Mouse (Mus musculus) heart, embryonic 13.5 days (tissue): ENCODE results near the gene Phlpp1. TPM values are rescaled to one million over a fixed set of nuclear protein-coding genes. Genes with fewer than 3 reads are reported as not detected.
A peak's percentile ranks its signal among the peaks of the same experiment; 100 is the strongest.

Experiments used
- ATAC-seq: fragments of 200-750 bp; cut with Nextera tagmentation; 2 replicates; pipeline ENCODE4 v1.8.0; 2017; ENCODE audit warnings: moderate TSS enrichment; ENCODE audit not compliant: insufficient number of reproducible peaks, low FRiP score, low TSS enrichment; ENCODE audit errors: extremely low read depth
- H3K27ac ChIP-seq: fragments of 300-500 bp; sonication (generic); replicated peaks from 2 replicates; pipeline ENCODE4 v1.5.1; 2015; ENCODE audit warnings: moderate library complexity, mild to moderate bottlenecking, inconsistent platforms
- H3K27me3 ChIP-seq: fragments of 300-500 bp; sonication (generic); replicated peaks from 2 replicates; pipeline ENCODE4 v1.6.1; 2015; ENCODE audit warnings: mild to moderate bottlenecking, inconsistent platforms
- H3K36me3 ChIP-seq: fragments of 300-500 bp; sonication (generic); 2 replicates; pipeline ENCODE4 v1.6.1; 2015; ENCODE audit warnings: mild to moderate bottlenecking, inconsistent platforms
- H3K4me1 ChIP-seq: fragments of 300-500 bp; sonication (generic); 2 replicates; pipeline ENCODE4 v1.6.1; 2015; ENCODE audit warnings: inconsistent platforms
- H3K4me2 ChIP-seq: fragments of 300-500 bp; sonication (generic); 2 replicates; pipeline ENCODE4 v1.6.1; 2015; ENCODE audit warnings: inconsistent platforms, mild to moderate bottlenecking, moderate library complexity
- H3K4me3 ChIP-seq: fragments of 300-500 bp; sonication (generic); 2 replicates; pipeline ENCODE4 v1.5.1; 2015; ENCODE audit warnings: moderate library complexity, mild to moderate bottlenecking, inconsistent platforms
- H3K9ac ChIP-seq: fragments of 300-500 bp; sonication (generic); 2 replicates; pipeline ENCODE4 v1.6.1; 2015; ENCODE audit warnings: inconsistent platforms, mild to moderate bottlenecking, moderate library complexity
- H3K9me3 ChIP-seq: fragments of 300-500 bp; sonication (generic); 2 replicates; pipeline ENCODE4 v1.6.1; 2016; ENCODE audit warnings: inconsistent platforms
- WGBS: fragments of 180-500 bp; shearing (Covaris S2); methylation state at CpG from one replicate; pipeline ENCODE4 v1.1.7; 2015; ENCODE audit warnings: mixed read lengths; 5-methylcytosine and 5-hydroxymethylcytosine counted together
- polyA plus RNA-seq: library from polyadenylated mRNA; unstranded; fragments of >200 nt; fragmentation: Nextera tagmentation; extraction: Ambion mirVana; gene quantifications from 2 replicates; pipeline ENCODE4 v1.2.1, GENCODE M21; 2015

The Phlpp1 gene
- polyA plus RNA-seq, 1 experiment from 2014 or later: 3.9 TPM

DNA sequence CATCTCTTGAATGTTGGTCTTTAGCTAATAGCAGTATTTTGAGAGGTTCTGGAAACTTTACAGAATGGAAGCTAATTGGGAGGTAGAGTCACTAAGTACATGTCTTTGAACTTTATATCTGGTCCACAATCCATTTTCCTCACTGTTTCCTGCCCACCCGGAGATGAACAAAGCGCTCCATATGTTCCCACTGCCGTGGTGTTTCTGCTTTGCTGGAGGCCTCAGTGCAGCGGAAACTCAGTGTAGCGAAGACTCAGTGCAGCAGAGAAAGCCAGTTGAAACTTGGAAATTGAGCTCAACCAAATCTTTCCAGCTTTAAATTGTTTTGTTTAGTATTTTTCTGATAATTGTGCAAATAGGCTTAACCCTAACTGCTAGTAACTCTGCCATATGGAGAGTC is 26.4 kb downstream of the Phlpp1 start:
- no peaks in the 10 kb centered on the region for H3K27me3 ChIP-seq
- H3K4me1 ChIP-seq: peaks cover 84% of the 10 kb centered on the region
- no peak overlapping the region for H3K4me2 ChIP-seq
- no peak overlapping the region for H3K9ac ChIP-seq
- ATAC-seq: no peak
- H3K9me3 ChIP-seq: no peaks in the 10 kb centered on the region
- no peaks in the 10 kb centered on the region for H3K36me3 ChIP-seq
- 0 out of 2 replicates have a peak overlapping the region, but pooled peaks have one; percentile 8 for H3K27ac ChIP-seq
- 68% methylated on average over 5 of the region's 5 CpGs for whole genome bisulfite sequencing
- no peak overlapping the region for H3K4me3 ChIP-seq

GRCm38 (mm10) chr1:106199109-106199508 is 27.6 kb downstream of the Phlpp1 start:
- ATAC-seq: no peak
- WGBS: 75% methylated on average over 4 of the region's 4 CpGs
- Histone ChIP-seq H3K4me3 (no peak overlapping the region), H3K27me3 (no peaks in the 10 kb centered on the region), H3K27ac (peak overlapping the region; percentile 90), H3K9me3 (no peaks in the 10 kb centered on the region), H3K4me1 (peaks cover 85% of the 10 kb centered on the region), H3K36me3 (no peaks in the 10 kb centered on the region), H3K4me2 (peak overlapping the region; percentile 54), H3K9ac (peak overlapping the region; percentile 48; the same call in 1 of the 2 replicates)

GRCm38 (mm10) chr1:106199686-106200085 is 28.1 kb downstream of the Phlpp1 start:
- Histone ChIP-seq H3K9me3 (no peaks in the 10 kb centered on the region), H3K4me1 (peaks cover 84% of the 10 kb centered on the region), H3K9ac (peak overlapping the region; percentile 48; the same call in 1 of the 2 replicates), H3K27me3 (no peaks in the 10 kb centered on the region), H3K27ac (peak overlapping the region; percentile 90), H3K4me3 (no peak overlapping the region), H3K4me2 (peak overlapping the region; percentile 54), H3K36me3 (no peaks in the 10 kb centered on the region)
- WGBS: 4% methylated on average over 2 of the region's 2 CpGs
- no peak for ATAC-seq

GRCm38 (mm10) chr1:106201025-106201424 is 29.5 kb downstream of the Phlpp1 start:
- Histone ChIP-seq H3K4me3 (no peak overlapping the region), H3K27ac (peak overlapping the region; percentile 41; the same call in 1 of the 2 replicates), H3K4me1 (peaks cover 87% of the 10 kb centered on the region), H3K9me3 (no peaks in the 10 kb centered on the region), H3K27me3 (no peaks in the 10 kb centered on the region), H3K36me3 (no peaks in the 10 kb centered on the region), H3K4me2 (no peak overlapping the region), H3K9ac (0 out of 2 replicates have a peak overlapping the region, but pooled peaks have one; percentile 21)
- ATAC-seq: no peak
- WGBS: 84% methylated on average over 1 of the region's 1 CpGs

GRCm38 (mm10) chr1:106201929-106202328 is 30.4 kb downstream of the Phlpp1 start:
- ATAC-seq: no peak

DNA sequence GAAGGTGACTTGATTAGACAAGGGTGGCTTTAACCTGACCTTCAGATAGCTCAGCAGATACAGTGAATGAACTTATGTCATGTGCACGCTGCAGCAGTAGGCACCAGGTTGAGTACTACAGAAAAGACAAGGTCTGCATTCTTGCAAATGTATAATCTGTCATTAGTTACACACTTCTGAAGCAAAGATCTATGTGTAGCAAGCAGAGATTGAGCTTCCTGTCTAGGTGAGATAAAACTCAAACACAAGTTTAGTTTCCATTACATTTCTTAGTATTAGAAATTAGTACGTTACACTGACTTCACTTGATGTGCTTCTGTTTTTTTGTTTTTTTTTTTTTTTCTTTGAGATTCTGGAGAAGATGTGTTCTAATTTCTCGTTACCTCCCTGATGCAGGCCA is 32.4 kb downstream of the Phlpp1 start:
- Histone ChIP-seq H3K27me3 (no peaks in the 10 kb centered on the region), H3K4me2 (peak overlapping the region; percentile 60), H3K9ac (peak overlapping the region; percentile 33; the same call in 1 of the 2 replicates), H3K4me3 (no peak overlapping the region), H3K4me1 (peaks cover 95% of the 10 kb centered on the region), H3K9me3 (peaks cover 3% of the 10 kb centered on the region; the same call in 1 of the 2 replicates), H3K36me3 (no peaks in the 10 kb centered on the region), H3K27ac (peak overlapping the region; percentile 79)
- WGBS: 13% methylated on average over 3 of the region's 3 CpGs
- ATAC-seq: no peak

More at GRCm38 (mm10) chr1:106201929-106202328, 30.4 kb downstream of the Phlpp1 start:
- Histone ChIP-seq H3K4me2 (no peak overlapping the region), H3K4me3 (no peak overlapping the region), H3K36me3 (no peaks in the 10 kb centered on the region), H3K9me3 (no peaks in the 10 kb centered on the region), H3K9ac (no peak overlapping the region), H3K27me3 (no peaks in the 10 kb centered on the region), H3K4me1 (peaks cover 93% of the 10 kb centered on the region), H3K27ac (peak overlapping the region; percentile 79; the same call in 1 of the 2 replicates)
- 54% methylated on average over 4 of the region's 4 CpGs for WGBS

- Histone ChIP-seq H3K4me1 (peaks cover 95% of the 10 kb centered on the region), H3K9ac (no peak overlapping the region), H3K9me3 (peaks cover 3% of the 10 kb centered on the region; the same call in 1 of the 2 replicates), H3K27me3 (no peaks in the 10 kb centered on the region), H3K4me2 (peak overlapping the region; percentile 60), H3K27ac (peak overlapping the region; percentile 79), H3K36me3 (no peaks in the 10 kb centered on the region), H3K4me3 (no peak overlapping the region)
- 13% methylated on average over 3 of the region's 3 CpGs for WGBS
- ATAC-seq: peak; percentile 81
Measured at GRCm38 (mm10) chr1:106204350-106204749, 32.8 kb downstream of the Phlpp1 start.

DNA sequence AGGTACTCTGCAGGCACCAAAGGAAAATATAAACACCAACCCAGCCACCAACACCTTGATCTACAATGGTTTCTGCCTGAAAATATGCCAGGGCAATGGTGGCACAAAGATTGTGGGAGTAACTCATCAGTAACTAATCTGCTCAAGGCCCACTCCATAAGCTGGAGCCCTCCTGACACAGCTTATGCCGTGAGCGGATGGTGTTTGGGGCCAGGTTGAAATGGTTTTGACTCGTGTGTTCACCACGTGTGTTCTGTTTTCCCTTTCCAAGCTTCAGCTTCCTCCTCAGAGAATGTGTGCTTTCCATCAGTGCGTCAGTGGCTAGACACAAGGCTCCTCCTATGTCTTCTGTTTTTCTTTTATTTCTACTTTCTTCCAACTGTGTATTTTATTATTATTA is 37.0 kb downstream of the Phlpp1 start:
- H3K36me3 ChIP-seq: no peaks in the 10 kb centered on the region
- H3K4me3 ChIP-seq: no peak overlapping the region
- no peak overlapping the region for H3K9ac ChIP-seq
- peaks cover 74% of the 10 kb centered on the region for H3K4me1 ChIP-seq
- ATAC-seq: no peak
- H3K27me3 ChIP-seq: no peaks in the 10 kb centered on the region
- no peak overlapping the region for H3K4me2 ChIP-seq
- WGBS: 73% methylated on average over 5 of the region's 5 CpGs
- peaks cover 3% of the 10 kb centered on the region; the same call in 1 of the 2 replicates for H3K9me3 ChIP-seq
- no peak overlapping the region for H3K27ac ChIP-seq

DNA sequence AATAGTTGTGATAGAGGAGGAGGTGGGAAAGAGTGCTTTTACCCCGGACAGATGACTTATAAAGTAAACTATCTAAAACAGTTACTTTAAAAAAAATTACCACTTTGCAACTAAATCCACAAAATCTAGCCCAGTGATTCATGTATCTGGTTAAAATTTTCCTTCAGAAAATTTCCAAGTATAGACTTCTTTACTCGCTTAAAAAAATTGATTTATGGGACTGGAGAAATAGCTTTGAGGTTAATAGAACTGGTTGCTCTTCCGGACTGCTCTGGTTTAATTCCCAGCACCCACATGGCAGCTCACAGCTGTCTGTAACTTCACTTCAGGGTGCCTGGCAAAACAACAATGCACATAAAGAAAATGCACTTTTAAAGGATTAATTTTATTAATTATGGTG is 38.9 kb downstream of the Phlpp1 start:
- no peaks in the 10 kb centered on the region for H3K36me3 ChIP-seq
- no peak overlapping the region for H3K27ac ChIP-seq
- no peak for ATAC-seq
- no peak overlapping the region for H3K4me2 ChIP-seq
- H3K27me3 ChIP-seq: no peaks in the 10 kb centered on the region
- no peak overlapping the region for H3K9ac ChIP-seq
- no peak overlapping the region for H3K4me3 ChIP-seq
- WGBS: 86% methylated on average over 3 of the region's 3 CpGs
- H3K9me3 ChIP-seq: peaks cover 3% of the 10 kb centered on the region; the same call in 1 of the 2 replicates
- peaks cover 56% of the 10 kb centered on the region for H3K4me1 ChIP-seq

DNA sequence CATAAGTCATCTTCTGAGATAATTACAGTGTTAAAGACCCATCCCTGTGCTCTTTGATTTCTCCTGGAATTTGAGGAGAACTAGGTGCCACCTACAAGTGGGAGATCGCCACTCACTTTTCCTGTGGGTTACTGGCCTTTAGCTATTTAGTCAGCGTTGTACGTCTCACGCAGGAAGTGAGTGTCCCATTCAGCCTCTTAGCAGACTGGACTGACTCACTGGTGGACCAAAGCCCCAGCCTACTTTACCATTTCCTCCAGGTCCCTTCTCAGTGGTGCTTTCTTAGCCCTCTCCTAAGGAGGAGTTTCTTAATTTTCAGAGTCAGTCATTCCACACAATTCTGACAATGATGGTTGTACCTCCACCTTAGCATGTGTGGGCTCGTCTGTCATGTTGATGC is 39.6 kb downstream of the Phlpp1 start:
- H3K36me3 ChIP-seq: no peaks in the 10 kb centered on the region
- H3K27me3 ChIP-seq: no peaks in the 10 kb centered on the region
- no peak overlapping the region for H3K9ac ChIP-seq
- peaks cover 50% of the 10 kb centered on the region for H3K4me1 ChIP-seq
- ATAC-seq: no peak
- peaks cover 3% of the 10 kb centered on the region; the same call in 1 of the 2 replicates for H3K9me3 ChIP-seq
- H3K4me3 ChIP-seq: no peak overlapping the region
- H3K27ac ChIP-seq: no peak overlapping the region
- WGBS: 84% methylated on average over 5 of the region's 5 CpGs
- H3K4me2 ChIP-seq: no peak overlapping the region

DNA sequence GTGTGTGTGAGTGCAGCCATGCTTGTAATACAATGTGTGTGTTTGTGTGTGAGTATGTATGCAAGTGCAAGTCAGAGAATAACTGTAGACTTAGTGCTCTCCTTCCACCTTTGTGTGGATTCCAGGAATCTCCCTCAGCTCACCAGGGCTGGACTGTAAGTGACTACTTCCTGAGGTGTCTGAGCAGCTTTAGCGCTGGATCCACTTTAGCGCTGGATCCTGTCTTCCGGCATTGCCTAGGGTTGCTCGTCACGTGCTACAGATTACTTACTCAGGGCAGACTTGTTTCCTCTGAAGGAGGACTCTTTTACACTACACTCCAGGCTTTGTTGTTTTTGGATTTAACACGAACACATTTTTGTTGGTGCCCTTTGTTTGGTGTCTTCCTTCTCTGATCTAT is 48.9 kb downstream of the Phlpp1 start:
- no peaks in the 10 kb centered on the region for H3K27me3 ChIP-seq
- peak overlapping the region; percentile 43; the same call in 1 of the 2 replicates for H3K27ac ChIP-seq
- peaks cover 8% of the 10 kb centered on the region for H3K9me3 ChIP-seq
- ATAC-seq: no peak
- no peak overlapping the region for H3K9ac ChIP-seq
- peaks cover 3% of the 10 kb centered on the region; the same call in 1 of the 2 replicates for H3K36me3 ChIP-seq
- H3K4me3 ChIP-seq: no peak overlapping the region
- WGBS: 41% methylated on average over 6 of the region's 6 CpGs
- peak overlapping the region; percentile 18 for H3K4me2 ChIP-seq
- H3K4me1 ChIP-seq: peaks cover 27% of the 10 kb centered on the region

DNA sequence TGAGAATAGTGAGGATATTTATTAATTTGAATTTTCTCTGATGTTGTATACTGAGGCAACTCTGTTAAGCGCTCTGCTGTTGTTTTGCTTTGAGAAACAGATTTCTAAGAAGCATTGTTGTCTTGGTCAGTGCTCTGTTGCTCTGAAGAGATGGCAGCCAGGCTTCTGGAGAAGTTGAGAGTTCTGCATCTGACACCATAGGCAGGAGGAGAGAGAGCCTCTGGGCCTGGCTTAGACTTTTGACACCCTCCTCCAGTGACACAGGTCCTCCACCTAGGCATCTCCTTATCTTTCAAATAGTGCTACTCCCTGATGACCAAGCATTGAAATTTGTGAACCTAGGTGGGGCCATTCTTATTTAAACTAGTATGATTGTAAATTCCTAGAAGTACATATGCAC is 49.8 kb downstream of the Phlpp1 start:
- no peak for ATAC-seq
- no peak overlapping the region for H3K4me3 ChIP-seq
- H3K36me3 ChIP-seq: peaks cover 3% of the 10 kb centered on the region; the same call in 1 of the 2 replicates
- no peak overlapping the region for H3K4me2 ChIP-seq
- peaks cover 30% of the 10 kb centered on the region for H3K4me1 ChIP-seq
- no peak overlapping the region for H3K27ac ChIP-seq
- 85% methylated on average over 1 of the region's 1 CpGs for WGBS
- H3K9me3 ChIP-seq: peaks cover 8% of the 10 kb centered on the region
- no peak overlapping the region for H3K9ac ChIP-seq
- no peaks in the 10 kb centered on the region for H3K27me3 ChIP-seq
